Mouse (Mus musculus) MEL (cell line): ENCODE results near the gene Abcb6. TPM values are rescaled to one million over a fixed set of nuclear protein-coding genes. Genes with fewer than 3 reads are reported as not detected.

Experiments
- DNase-seq: peaks from one replicate; pipeline ENCODE4 v3.0.0; 2011; ENCODE audit warnings: low read depth, low spot score
- H3K27ac ChIP-seq: 2 replicates; pipeline ENCODE4 v1.5.1; 2012; ENCODE audit warnings: low read depth, mild to moderate bottlenecking, control low read depth, low read length, moderate library complexity; ENCODE audit not compliant: control insufficient read depth
- H3K27me3 ChIP-seq, 2 experiments: fragments of 150-350 bp in 1 of 2; sonication (generic) in 1 of 2; 2 replicates each; pipeline ENCODE4 v1.6.1; 2012; ENCODE audit warnings: low read length in 2 of 2, mild to moderate bottlenecking in 2 of 2, improper control_type of control experiment in 1 of 2, moderate library complexity in 1 of 2; ENCODE audit not compliant: insufficient read depth in 2 of 2, control insufficient read depth in 1 of 2
- H3K36me3 ChIP-seq, 2 experiments: 2 replicates each; pipeline ENCODE4 v1.6.1; 2012 to 2014; ENCODE audit warnings: low read length in 2 of 2, improper control_type of control experiment in 1 of 2, inconsistent platforms in 1 of 2, mild to moderate bottlenecking in 1 of 2; ENCODE audit not compliant: insufficient read depth in 2 of 2, control insufficient read depth in 1 of 2
- H3K4me1 ChIP-seq, 2 experiments: fragments of 150-350 bp in 1 of 2; sonication (generic) in 1 of 2; 2 replicates each; pipeline ENCODE4 v1.6.1; 2012; ENCODE audit warnings: low read length in 2 of 2, improper control_type of control experiment in 1 of 2, mild to moderate bottlenecking in 1 of 2; ENCODE audit not compliant: insufficient read depth in 2 of 2, control insufficient read depth in 1 of 2
- H3K4me3 ChIP-seq, 2 experiments: fragments of 150-350 bp in 1 of 2; sonication (generic) in 1 of 2; 2 replicates each; pipeline ENCODE4 v1.5.1; 2012; ENCODE audit warnings: low read depth in 2 of 2, low read length in 2 of 2, mild to moderate bottlenecking in 2 of 2, moderate library complexity in 2 of 2, control low read depth in 1 of 2, improper control_type of control experiment in 1 of 2; ENCODE audit not compliant: control insufficient read depth in 1 of 2, insufficient read depth in 1 of 2
- H3K79me2 ChIP-seq: 2 replicates; pipeline ENCODE4 v1.6.1; 2012; ENCODE audit warnings: mild to moderate bottlenecking, low read length, moderate library complexity; ENCODE audit not compliant: control insufficient read depth, poor library complexity, insufficient read depth
- H3K9ac ChIP-seq: 2 replicates; pipeline ENCODE4 v1.6.1; 2012; ENCODE audit warnings: low read depth, mild to moderate bottlenecking, control low read depth, low read length, moderate library complexity; ENCODE audit not compliant: control insufficient read depth, poor library complexity, severe bottlenecking
- H3K9me3 ChIP-seq: fragments of 150-350 bp; sonication (generic); replicated peaks from 2 replicates; pipeline ENCODE4 v1.6.1; 2012; ENCODE audit warnings: mild to moderate bottlenecking, low read length, improper control_type of control experiment, moderate library complexity; ENCODE audit not compliant: insufficient read depth
- ELF1 ChIP-seq: IDR thresholded peaks from 2 replicates; pipeline ENCODE4 v1.6.1; 2014; ENCODE audit warnings: low read depth, mild to moderate bottlenecking, inconsistent platforms, low read length, improper control_type of control experiment, moderate library complexity
- EP300 ChIP-seq, 2 experiments: IDR thresholded peaks; 2 replicates each; pipeline ENCODE4 v1.6.1; 2011; ENCODE audit warnings: improper control_type of control experiment in 2 of 2, low read length in 2 of 2, low read depth in 1 of 2, mild to moderate bottlenecking in 1 of 2
- GABPA ChIP-seq: IDR thresholded peaks from 2 replicates; pipeline ENCODE4 v1.6.1; 2012; ENCODE audit warnings: low read depth, mild to moderate bottlenecking, inconsistent platforms, low read length, improper control_type of control experiment, moderate library complexity
- GATA1 ChIP-seq: IDR thresholded peaks from 2 replicates; pipeline ENCODE4 v1.6.1; 2011; ENCODE audit warnings: low read depth, low read length, improper control_type of control experiment
- MAX ChIP-seq: IDR thresholded peaks from 2 replicates; pipeline ENCODE4 v1.6.1; 2011; ENCODE audit warnings: low read length, improper control_type of control experiment
- MEF2A ChIP-seq: IDR thresholded peaks from 2 replicates; pipeline ENCODE4 v1.6.1; 2014; ENCODE audit warnings: low read depth, mild to moderate bottlenecking, inconsistent platforms, low read length, improper control_type of control experiment; ENCODE audit not compliant: poor library complexity, insufficient replicate concordance, severe bottlenecking; ENCODE audit errors: extremely low read depth
- MYC ChIP-seq: IDR thresholded peaks from 2 replicates; pipeline ENCODE4 v1.6.1; 2011; ENCODE audit warnings: low read depth, mild to moderate bottlenecking, low read length, improper control_type of control experiment, moderate library complexity
- POLR2A ChIP-seq, 2 experiments: IDR thresholded peaks; 2 replicates each; pipeline ENCODE4 v1.6.1; 2011 to 2012; ENCODE audit warnings: low read length in 2 of 2, mild to moderate bottlenecking in 2 of 2, control low read depth in 1 of 2, improper control_type of control experiment in 1 of 2, low read depth in 1 of 2, moderate library complexity in 1 of 2; ENCODE audit not compliant: control insufficient read depth in 1 of 2, insufficient read depth in 1 of 2, poor library complexity in 1 of 2
- POLR2AphosphoS5 ChIP-seq: IDR thresholded peaks from 2 replicates; pipeline ENCODE4 v1.6.1; 2012; ENCODE audit warnings: low read depth, borderline replicate concordance, mild to moderate bottlenecking, inconsistent platforms, low read length, moderate library complexity, mixed read lengths
- SIN3A ChIP-seq: IDR thresholded peaks from 2 replicates; pipeline ENCODE4 v1.6.1; 2012; ENCODE audit warnings: low read length, improper control_type of control experiment, inconsistent platforms
- SMC3 ChIP-seq: IDR thresholded peaks from 2 replicates; pipeline ENCODE4 v1.6.1; 2011; ENCODE audit warnings: low read depth, low read length, improper control_type of control experiment
- TAL1 ChIP-seq: IDR thresholded peaks from 2 replicates; pipeline ENCODE4 v1.6.1; 2012; ENCODE audit warnings: mild to moderate bottlenecking, inconsistent platforms, low read length, moderate library complexity, mixed read lengths
- UBTF ChIP-seq: IDR thresholded peaks from 2 replicates; pipeline ENCODE4 v1.6.1; 2012; ENCODE audit warnings: low read depth, mild to moderate bottlenecking, inconsistent platforms, low read length, improper control_type of control experiment, moderate library complexity, borderline replicate concordance; ENCODE audit not compliant: insufficient read depth
- USF1 ChIP-seq: IDR thresholded peaks from 2 replicates; pipeline ENCODE4 v1.6.1; 2014; ENCODE audit warnings: low read depth, mild to moderate bottlenecking, inconsistent platforms, low read length, improper control_type of control experiment, moderate library complexity
- ZC3H11A ChIP-seq: IDR thresholded peaks from 2 replicates; pipeline ENCODE4 v1.6.1; 2012; ENCODE audit warnings: low read depth, mild to moderate bottlenecking, inconsistent platforms, low read length, improper control_type of control experiment
- ZNF384 ChIP-seq: IDR thresholded peaks from 2 replicates; pipeline ENCODE4 v1.6.1; 2012; ENCODE audit warnings: low read depth, mild to moderate bottlenecking, inconsistent platforms, low read length, improper control_type of control experiment
- polyA plus RNA-seq, 2 experiments: library from polyadenylated mRNA; stranded (reverse) in 1 of 2; unstranded in 1 of 2; fragments of >175 nt in 1 of 2; fragments of >200 nt in 1 of 2; gene quantifications; 2 replicates each; pipeline versions ENCODE4 v1.2.1 to v1.2.4; 2012; ENCODE audit warnings: low replicate concordance in 2 of 2, low read depth in 1 of 2; ENCODE audit not compliant: insufficient read length in 2 of 2, insufficient read depth in 1 of 2, missing spikeins in 1 of 2
- total RNA-seq: library from RNA; depleted of rRNA; stranded (reverse); fragments of 300-350 nt; gene quantifications from 2 replicates; pipeline ENCODE4 v1.2.3, GENCODE M21; 2012

Gene Abcb6
- total and polyA plus RNA-seq, 3 experiments = 73.5 to 84.4 TPM; not detected in 1

GRCm38 (mm10) chr1:75155837-75156236 lies 24.4 kb downstream of the Abcb6 start:
- no peak overlapping the region for H3K9ac ChIP-seq
- H3K4me3 ChIP-seq = no peak overlapping the region
- H3K4me1 ChIP-seq = peaks cover 15 to 21% of the 10 kb centered on the region in 2 experiments
- no peaks in the 10 kb centered on the region for H3K27me3 ChIP-seq
- peak; percentile 59 for DNase-seq
- no peaks in the 10 kb centered on the region for H3K9me3 ChIP-seq
- H3K27ac ChIP-seq = no peak overlapping the region
- no peaks in the 10 kb centered on the region for H3K79me2 ChIP-seq
- peak; percentile 34; the same call in 1 of the 2 replicates for TF ChIP-seq TAL1
- peak; percentile 58 for TF ChIP-seq GATA1
- no peak for TF ChIP-seq POLR2A (IDR thresholded peaks at IDR 0.05; ENCODE audit: control insufficient read depth in 1 of 2, insufficient read depth in 1 of 2, low read depth in 1 of 2, low read length in 2 of 2, poor library complexity in 1 of 2)
- TF ChIP-seq ELF1 = no peak
- no peak for TF ChIP-seq ZC3H11A
- peak; percentile 73 for TF ChIP-seq USF1
- peak; percentile 80 for TF ChIP-seq MAX
- TF ChIP-seq MYC = peak; percentile 71
- H3K36me3 ChIP-seq = peaks cover 0 to 22% of the 10 kb centered on the region in 2 experiments; a peak in 2 of 4 replicates

- Histone ChIP-seq H3K36me3 (no peaks in the 10 kb centered on the region; a peak in 1 of 4 replicates), H3K27me3 (no peaks in the 10 kb centered on the region), H3K27ac (no peak overlapping the region)
Observed at GRCm38 (mm10) chr1:75148727-75149126, 31.5 kb downstream of the Abcb6 start.

GRCm38 (mm10) chr1:75147411-75148135 lies 32.6 kb downstream of the Abcb6 start:
- no peak for DNase-seq
- TF ChIP-seq TAL1 (no peak), UBTF (no peak), SIN3A (no peak), POLR2A (IDR thresholded peaks at IDR 0.05; ENCODE audit: control insufficient read depth in 1 of 2, insufficient read depth in 1 of 2, low read depth in 1 of 2, low read length in 2 of 2, poor library complexity in 1 of 2) (no peak), EP300 (IDR thresholded peaks at IDR 0.05; ENCODE audit: low read depth in 1 of 2, low read length in 2 of 2) (no peak), SMC3 (no peak), MEF2A (no peak), GABPA (no peak), POLR2AphosphoS5 (no peak), ZNF384 (no peak)
- peaks cover 16% of the 10 kb centered on the region for H3K79me2 ChIP-seq
- peaks cover 0 to 2% of the 10 kb centered on the region in 2 experiments; a peak in 2 of 4 replicates for H3K4me1 ChIP-seq
- no peaks in the 10 kb centered on the region for H3K9me3 ChIP-seq
- no peaks in the 10 kb centered on the region; a peak in 2 of 4 replicates for H3K36me3 ChIP-seq
- no peaks in the 10 kb centered on the region for H3K27me3 ChIP-seq
- H3K27ac ChIP-seq = no peak overlapping the region
- H3K4me3 ChIP-seq = no peak overlapping the region
- H3K9ac ChIP-seq = no peak overlapping the region

More at GRCm38 (mm10) chr1:75148727-75149126, 31.5 kb downstream of the Abcb6 start:
- Histone ChIP-seq H3K4me3 (no peak overlapping the region), H3K9me3 (no peaks in the 10 kb centered on the region), H3K79me2 (peaks cover 7% of the 10 kb centered on the region), H3K9ac (no peak overlapping the region), H3K4me1 (no peaks in the 10 kb centered on the region; a peak in 1 of 4 replicates)
- TF ChIP-seq SIN3A = no peak
- DNase-seq = no peak
